Mouse (Mus musculus) liver, embryonic 16.5 days (tissue): ENCODE data around the gene Cyb5r3. TPM values are rescaled to one million over a fixed set of nuclear protein-coding genes. Genes with fewer than 3 reads are reported as not detected.

Experiments
- ATAC-seq: fragments of 200-750 bp; cut with Nextera tagmentation; 2 replicates; pipeline ENCODE4 v1.8.0; 2017; ENCODE audit warnings: low read depth, mild to moderate bottlenecking, moderate number of reproducible peaks, moderate library complexity
- H3K27ac ChIP-seq: fragments of 300-500 bp; sonication (generic); 2 replicates; pipeline ENCODE4 v1.5.1; 2014; ENCODE audit warnings: mild to moderate bottlenecking, low read length
- H3K27me3 ChIP-seq: fragments of 300-500 bp; sonication (generic); 2 replicates; pipeline ENCODE4 v1.6.1; 2014; ENCODE audit warnings: low read depth, low read length, mixed read lengths; ENCODE audit not compliant: control insufficient read depth, insufficient read depth
- H3K36me3 ChIP-seq: fragments of 300-500 bp; sonication (generic); 2 replicates; pipeline ENCODE4 v1.6.1; 2014; ENCODE audit warnings: mild to moderate bottlenecking; ENCODE audit not compliant: control insufficient read depth, insufficient read depth
- H3K4me1 ChIP-seq: fragments of 300-500 bp; sonication (generic); 2 replicates; pipeline ENCODE4 v1.6.1; 2014; ENCODE audit warnings: low read depth, low read length, mixed read lengths; ENCODE audit not compliant: control insufficient read depth
- H3K4me2 ChIP-seq: fragments of 300-500 bp; sonication (generic); 2 replicates; pipeline ENCODE4 v1.6.1; 2014; ENCODE audit warnings: low read depth, low read length, mixed read lengths
- H3K4me3 ChIP-seq: fragments of 300-500 bp; sonication (generic); 2 replicates; pipeline ENCODE4 v1.5.1; 2014; ENCODE audit warnings: low read depth, mild to moderate bottlenecking, low read length
- H3K9ac ChIP-seq: fragments of 300-500 bp; sonication (generic); 2 replicates; pipeline ENCODE4 v1.6.1; 2014; ENCODE audit warnings: low read depth, low read length
- H3K9me3 ChIP-seq: fragments of 300-500 bp; sonication (generic); replicated peaks from 2 replicates; pipeline ENCODE4 v1.6.1; 2016; ENCODE audit warnings: low read length; ENCODE audit not compliant: control insufficient read depth
- WGBS: fragments of 180-500 bp; shearing (Covaris S2); extraction: QIAGEN DNeasy Blood & Tissue Kit; methylation state at CpG from one replicate; pipeline ENCODE4 v1.1.7; 2014; ENCODE audit not compliant: insufficient replicate concordance; 5-methylcytosine and 5-hydroxymethylcytosine counted together
- polyA plus RNA-seq: library from polyadenylated mRNA; unstranded; fragments of >200 nt; fragmentation: Nextera tagmentation; extraction: Ambion mirVana; gene quantifications from 2 replicates; pipeline ENCODE4 v1.2.1, GENCODE M21; 2015

Gene Cyb5r3
- polyA plus RNA-seq, 1 experiment from 2014 or later = 171 TPM

DNA sequence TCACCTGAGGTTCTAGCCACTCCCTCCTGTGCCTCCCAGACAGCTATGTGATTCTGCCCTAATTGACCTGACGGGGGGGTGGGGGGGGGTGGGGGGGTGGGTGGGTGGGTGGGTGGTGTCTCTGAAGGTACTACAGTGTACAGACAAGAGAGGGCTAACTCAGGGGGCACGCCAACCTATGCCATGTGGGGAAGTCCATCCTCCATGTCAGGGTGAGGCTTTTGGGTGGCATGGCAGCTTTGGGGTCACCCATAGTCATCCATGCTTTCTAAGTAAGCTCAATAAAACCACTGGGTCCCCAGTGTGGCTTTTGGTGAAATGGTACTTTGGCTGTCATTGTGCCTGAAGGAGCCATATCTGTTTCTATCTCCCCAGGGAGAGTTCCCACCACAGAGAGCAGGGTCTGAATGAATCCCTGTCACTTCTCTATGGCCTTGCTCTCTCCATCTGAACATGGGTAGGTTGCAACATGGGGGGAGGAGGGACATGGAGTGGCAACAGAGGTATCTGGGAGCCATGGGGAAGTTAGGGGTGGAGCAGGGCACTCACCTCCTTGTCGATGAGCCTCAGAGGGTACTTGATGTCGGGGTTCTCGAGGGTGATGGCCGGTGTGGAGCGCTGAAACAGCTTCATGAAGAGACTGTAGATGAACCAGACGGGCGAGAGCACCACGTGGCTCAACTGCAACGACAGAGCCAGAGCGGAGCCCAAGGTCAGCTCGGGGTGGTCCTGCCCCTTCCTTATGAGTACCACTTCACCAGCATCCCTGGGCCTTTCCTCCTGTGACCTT lies 6.7 kb downstream of the Cyb5r3 start:
- H3K4me3 ChIP-seq = no peak overlapping the region
- H3K4me2 ChIP-seq = peak overlapping the region; percentile 49
- peaks cover 36% of the 10 kb centered on the region for H3K36me3 ChIP-seq

DNA sequence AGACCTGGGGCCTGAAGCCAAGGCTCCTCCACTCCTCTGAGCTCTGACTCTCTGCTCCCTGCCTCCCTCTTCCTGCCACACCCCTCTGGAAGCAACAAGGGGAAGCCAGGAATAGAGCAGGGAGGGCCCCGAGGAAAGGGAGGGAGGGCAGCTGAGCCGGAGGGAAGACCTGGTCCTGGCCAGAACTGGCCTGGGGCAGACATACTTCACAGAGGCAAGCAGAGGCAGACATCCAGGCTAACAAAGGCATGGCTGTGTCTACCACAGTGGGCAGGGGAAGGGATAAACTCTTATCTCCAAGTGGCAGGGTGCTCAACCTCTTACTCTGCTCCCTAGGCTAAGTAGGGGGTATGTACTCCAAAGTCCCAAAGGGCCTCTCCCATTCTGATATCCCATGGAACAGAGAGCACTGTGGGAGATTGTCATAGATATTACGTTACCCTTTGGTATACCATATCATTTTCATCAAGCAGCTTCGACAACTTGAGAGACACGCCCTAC lies 7.4 kb downstream of the Cyb5r3 start:
- peak; percentile 83 for ATAC-seq
- peak overlapping the region; percentile 75 for H3K27ac ChIP-seq
- peak overlapping the region; percentile 49 for H3K4me2 ChIP-seq
- peak overlapping the region; percentile 27 for H3K4me3 ChIP-seq
- no peaks in the 10 kb centered on the region for H3K9me3 ChIP-seq
- H3K27me3 ChIP-seq = no peaks in the 10 kb centered on the region
- H3K4me1 ChIP-seq = peaks cover 68% of the 10 kb centered on the region
- peaks cover 43% of the 10 kb centered on the region for H3K36me3 ChIP-seq
- WGBS = 16% methylated on average over 5 of the region's 5 CpGs
- H3K9ac ChIP-seq = peak overlapping the region; percentile 40

More for the DNA sequence above, 6.7 kb downstream of the Cyb5r3 start:
- no peak for ATAC-seq
- H3K9ac ChIP-seq = peak overlapping the region; percentile 21; the same call in 1 of the 2 replicates
- peaks cover 75% of the 10 kb centered on the region for H3K4me1 ChIP-seq
- 87% methylated on average over 13 of the region's 13 CpGs for WGBS
- no peaks in the 10 kb centered on the region for H3K27me3 ChIP-seq
- H3K27ac ChIP-seq = peak overlapping the region; percentile 36
- H3K9me3 ChIP-seq = no peaks in the 10 kb centered on the region

DNA sequence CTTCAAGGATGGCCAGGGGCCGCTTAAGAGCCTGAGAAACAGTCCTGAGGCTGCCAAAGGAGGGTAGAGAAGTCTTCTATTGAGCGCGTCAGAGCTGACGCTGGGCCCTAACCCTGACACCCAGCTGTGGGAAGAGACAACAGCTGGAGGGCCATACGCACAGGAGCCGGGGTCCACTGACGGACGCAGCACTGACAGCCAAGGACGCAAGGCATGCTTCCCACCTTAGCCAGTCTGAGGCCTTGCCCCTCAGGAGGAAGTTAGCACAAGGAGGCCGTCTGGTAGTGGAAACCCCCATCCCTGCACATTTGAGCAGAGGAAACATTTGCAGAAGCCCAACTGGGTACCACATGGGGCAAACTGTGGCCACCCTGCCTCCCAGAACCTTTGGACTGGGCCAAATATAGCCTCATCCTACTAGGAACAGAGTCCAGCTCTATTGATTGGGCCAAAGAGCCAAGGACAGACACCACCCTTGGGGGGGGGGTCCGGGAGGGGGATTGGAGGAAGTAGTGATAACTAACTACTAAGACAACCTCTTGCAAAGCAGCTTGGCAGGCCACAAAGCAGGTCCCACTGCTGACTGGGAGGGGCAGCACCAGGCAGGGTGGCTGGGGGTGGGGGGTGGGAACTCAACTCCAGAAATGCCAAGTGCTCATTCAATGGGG lies 9.4 kb downstream of the Cyb5r3 start:
- H3K9me3 ChIP-seq = no peaks in the 10 kb centered on the region
- no peak overlapping the region for H3K4me2 ChIP-seq
- ATAC-seq = peak; percentile 50
- peak overlapping the region; percentile 43; the same call in 1 of the 2 replicates for H3K27ac ChIP-seq
- H3K9ac ChIP-seq = no peak overlapping the region; the same call in 1 of the 2 replicates
- WGBS = 76% methylated on average over 11 of the region's 11 CpGs
- peaks cover 50% of the 10 kb centered on the region for H3K4me1 ChIP-seq
- H3K36me3 ChIP-seq = peaks cover 62% of the 10 kb centered on the region
- no peak overlapping the region for H3K4me3 ChIP-seq
- H3K27me3 ChIP-seq = no peaks in the 10 kb centered on the region

DNA sequence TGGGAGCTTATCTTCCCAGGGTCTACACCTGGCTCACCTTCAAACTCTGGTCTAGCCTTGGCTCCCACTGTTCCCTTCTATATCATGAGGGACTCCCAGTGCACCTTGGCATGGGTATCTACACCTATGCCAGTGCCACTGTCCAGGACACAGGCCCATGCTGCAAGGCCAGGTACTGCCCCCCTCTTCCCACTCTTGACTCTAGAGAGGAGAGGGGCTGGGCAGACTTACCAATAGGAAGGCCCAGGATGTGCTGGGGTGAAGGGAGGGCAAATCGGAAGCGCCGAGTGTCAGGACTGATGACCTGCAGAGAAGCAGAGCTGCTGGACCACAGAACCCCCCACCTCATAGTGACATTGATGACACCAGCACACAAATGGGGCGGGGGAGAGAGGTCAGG lies 10.4 kb downstream of the Cyb5r3 start:
- no peak for ATAC-seq
- Histone ChIP-seq H3K36me3 (peaks cover 72% of the 10 kb centered on the region), H3K27me3 (no peaks in the 10 kb centered on the region), H3K4me3 (no peak overlapping the region), H3K9me3 (no peaks in the 10 kb centered on the region), H3K4me2 (no peak overlapping the region), H3K9ac (no peak overlapping the region), H3K4me1 (peaks cover 40% of the 10 kb centered on the region), H3K27ac (no peak overlapping the region)
- 91% methylated on average over 4 of the region's 4 CpGs for WGBS

DNA sequence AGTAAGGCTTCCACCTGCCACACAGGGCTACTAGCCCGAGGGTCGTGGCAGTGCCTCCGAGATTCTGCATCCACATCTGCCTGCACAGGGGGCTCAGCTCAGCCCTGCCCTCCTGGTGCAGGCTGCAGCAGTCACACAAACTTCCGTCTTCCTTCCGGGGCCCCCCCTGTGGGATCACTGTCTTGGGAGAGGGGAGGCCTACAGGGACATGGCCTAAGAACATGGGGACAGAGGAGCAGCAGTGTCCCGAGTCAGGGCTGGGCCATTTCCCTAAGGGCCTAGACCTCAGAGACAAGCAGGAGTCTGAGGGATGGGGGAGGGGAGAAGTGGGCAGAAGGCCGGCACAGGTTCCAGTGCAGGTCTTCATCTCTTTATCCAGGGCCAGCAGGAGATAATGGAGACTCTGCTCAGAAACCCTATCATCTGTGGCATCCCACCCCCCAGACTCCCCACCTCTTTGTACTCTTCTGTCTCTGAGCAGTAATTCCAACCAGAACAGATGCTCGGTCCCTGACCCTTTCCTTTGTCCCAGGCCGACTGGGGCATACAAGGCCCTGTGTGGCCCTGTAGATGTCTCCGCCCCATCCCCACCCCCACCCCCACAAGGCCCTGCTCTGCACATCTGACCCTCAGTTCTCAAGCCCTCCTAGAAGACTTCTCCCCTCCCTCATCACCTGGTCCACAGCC lies 11.2 kb downstream of the Cyb5r3 start:
- H3K9ac ChIP-seq = no peak overlapping the region
- peaks cover 33% of the 10 kb centered on the region for H3K4me1 ChIP-seq
- H3K27me3 ChIP-seq = no peaks in the 10 kb centered on the region
- H3K4me3 ChIP-seq = no peak overlapping the region
- 76% methylated on average over 10 of the region's 10 CpGs for WGBS
- no peaks in the 10 kb centered on the region for H3K9me3 ChIP-seq
- H3K27ac ChIP-seq = no peak overlapping the region
- ATAC-seq = no peak
- H3K4me2 ChIP-seq = no peak overlapping the region
- peaks cover 76% of the 10 kb centered on the region for H3K36me3 ChIP-seq

DNA sequence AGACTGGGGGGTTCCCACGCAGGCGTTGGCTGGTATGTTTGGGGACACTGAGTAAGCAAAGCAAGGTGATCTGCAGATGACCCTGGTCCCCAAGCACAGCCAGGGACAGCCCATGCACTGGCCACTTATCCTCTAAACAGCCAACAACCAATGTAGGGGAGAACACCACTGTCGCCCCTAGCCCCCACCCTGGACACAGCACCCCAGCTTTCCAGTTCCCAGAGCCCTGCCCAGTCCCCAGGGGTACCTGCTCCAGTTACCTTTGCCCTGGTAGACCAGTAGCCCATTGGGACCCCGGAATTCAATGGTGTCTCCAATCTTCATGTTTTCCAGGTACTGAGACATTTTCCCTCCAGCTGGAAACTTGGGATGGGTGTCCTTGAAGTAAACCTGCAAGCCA lies 11.8 kb downstream of the Cyb5r3 start:
- Histone ChIP-seq H3K9me3 (no peaks in the 10 kb centered on the region), H3K4me2 (no peak overlapping the region), H3K4me1 (peaks cover 27% of the 10 kb centered on the region), H3K36me3 (peaks cover 76% of the 10 kb centered on the region), H3K27me3 (no peaks in the 10 kb centered on the region), H3K4me3 (no peak overlapping the region), H3K27ac (no peak overlapping the region), H3K9ac (no peak overlapping the region)
- ATAC-seq = no peak
- WGBS = 86% methylated on average over 4 of the region's 4 CpGs

DNA sequence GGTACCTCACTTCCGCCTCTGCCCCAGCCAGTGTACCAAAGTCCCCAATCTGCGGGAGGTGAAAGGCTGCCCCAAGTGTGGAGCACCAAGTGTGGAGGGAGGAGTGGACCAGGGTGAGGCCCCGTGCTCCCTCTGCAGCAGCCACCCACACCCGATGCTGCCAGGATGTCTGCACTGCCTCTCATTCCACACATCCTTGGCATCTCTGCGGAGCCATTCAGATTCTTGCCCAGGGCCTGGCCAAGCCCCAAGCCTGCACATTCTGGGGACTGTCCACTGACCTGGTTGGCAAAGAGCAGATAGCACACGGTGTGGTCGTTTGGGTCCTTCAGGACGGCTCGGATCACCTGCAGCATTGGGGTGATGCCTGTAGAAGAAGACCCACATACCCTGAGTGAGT lies 12.6 kb downstream of the Cyb5r3 start:
- WGBS = 91% methylated on average over 9 of the region's 9 CpGs
- Histone ChIP-seq H3K9ac (no peak overlapping the region), H3K4me2 (no peak overlapping the region), H3K27ac (no peak overlapping the region), H3K9me3 (no peaks in the 10 kb centered on the region), H3K27me3 (no peaks in the 10 kb centered on the region), H3K4me1 (peaks cover 20% of the 10 kb centered on the region), H3K4me3 (no peak overlapping the region), H3K36me3 (peaks cover 81% of the 10 kb centered on the region)
- no peak for ATAC-seq

DNA sequence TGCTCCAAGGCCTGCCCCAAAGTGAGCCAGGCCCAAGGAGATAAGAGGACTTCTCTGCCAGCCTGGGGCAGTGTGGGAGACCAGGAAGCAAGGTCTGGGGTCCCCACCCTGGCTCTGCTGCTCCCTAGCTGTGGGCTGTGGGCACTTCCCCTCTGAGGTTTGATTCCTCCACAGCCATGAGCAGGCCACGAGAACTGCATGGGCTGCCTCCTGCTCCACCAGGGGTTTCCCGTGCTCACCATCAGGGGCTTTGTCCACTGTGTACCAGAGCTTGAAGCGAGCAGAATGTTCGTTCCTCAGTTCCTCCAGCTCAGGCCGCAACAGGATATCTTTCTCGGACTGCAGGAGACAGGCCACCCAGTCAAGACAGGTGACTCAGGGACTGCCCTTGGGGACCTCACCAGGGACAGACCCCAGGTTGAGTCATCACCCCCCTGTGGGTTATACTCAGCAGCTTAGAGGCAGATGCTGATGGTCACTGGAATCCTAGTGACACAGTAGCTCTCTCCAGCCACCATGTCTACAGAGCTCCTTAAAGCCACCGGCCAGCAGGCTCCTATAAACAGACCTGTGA lies 13.7 kb downstream of the Cyb5r3 start:
- ATAC-seq = no peak
- H3K27ac ChIP-seq = no peak overlapping the region
- H3K27me3 ChIP-seq = no peaks in the 10 kb centered on the region
- H3K36me3 ChIP-seq = peaks cover 85% of the 10 kb centered on the region
- no peak overlapping the region for H3K4me3 ChIP-seq
- no peak overlapping the region for H3K9ac ChIP-seq
- H3K4me2 ChIP-seq = no peak overlapping the region
- 73% methylated on average over 7 of the region's 7 CpGs for WGBS
- peaks cover 16% of the 10 kb centered on the region for H3K4me1 ChIP-seq
- H3K9me3 ChIP-seq = no peaks in the 10 kb centered on the region
